Mouse (Mus musculus) mature B cell (primary cell): ENCODE data around the gene C87499.

Experiments used
- in situ Hi-C: fragments of 300-500 bp; cut with MboI; formaldehyde crosslinking; loops from 2 replicates; pipeline ENCODE4 v1.14.3; 2019

The C87499 gene

GRCm38 (mm10) chr4:88634311-88634710 lies at the start of gene C87499:
Gene C87499 (minus strand): TSS chr4:88634411.
- in situ Hi-C loops: no loop called here

- in situ Hi-C loops: no loop called here
These were observed 49.6 kb upstream of the C87499 start, which contains the start of gene Ifna2 for GRCm38 (mm10) chr4:88683812-88684211. Gene Ifna2 (minus strand): TSS chr4:88683912.

- in situ Hi-C loops: no loop called here
These were observed 47.1 kb upstream of the C87499 start for GRCm38 (mm10) chr4:88681353-88681752.

GRCm38 (mm10) chr4:88680362-88680761 lies 46.2 kb upstream of the C87499 start:
- in situ Hi-C loops: no loop called here

- in situ Hi-C loops: no loop called here
These were observed 42.6 kb upstream of the C87499 start, which contains the start of gene Ifna16 for GRCm38 (mm10) chr4:88676824-88677223. Gene Ifna16 (minus strand): TSS chr4:88676924.

GRCm38 (mm10) chr4:88655461-88655860 lies 21.2 kb upstream of the C87499 start:
- in situ Hi-C loops: no loop called here

- in situ Hi-C loops: no loop called here
These were observed 19.4 kb upstream of the C87499 start for GRCm38 (mm10) chr4:88653644-88654043.

GRCm38 (mm10) chr4:88644359-88644758 lies 10.1 kb upstream of the C87499 start, which contains the start of gene Ifna13:
Gene Ifna13 (minus strand): TSS chr4:88644459.
- in situ Hi-C loops: no loop called here

- in situ Hi-C loops: no loop called here
These were observed 8.3 kb upstream of the C87499 start for GRCm38 (mm10) chr4:88642526-88642925.

GRCm38 (mm10) chr4:88641077-88641831 lies 7.0 kb upstream of the C87499 start:
- in situ Hi-C loops: no loop called here

- in situ Hi-C loops: no loop called here
These were observed 6.5 kb upstream of the C87499 start for GRCm38 (mm10) chr4:88640704-88641076.

GRCm38 (mm10) chr4:88603276-88603675 lies 30.9 kb downstream of the C87499 start, which contains the start of gene Ifna12:
Gene Ifna12 (minus strand): TSS chr4:88603376.
- in situ Hi-C loops: no loop called here

GRCm38 (mm10) chr4:88592285-88592684 lies 41.9 kb downstream of the C87499 start, which contains the start of gene Ifna9:
Gene Ifna9 (minus strand): TSS chr4:88592385.
- in situ Hi-C loops: no loop called here
